Mouse (Mus musculus): ENCODE measurements around the gene Tm4sf20.

Tm4sf20 gene

DNA sequence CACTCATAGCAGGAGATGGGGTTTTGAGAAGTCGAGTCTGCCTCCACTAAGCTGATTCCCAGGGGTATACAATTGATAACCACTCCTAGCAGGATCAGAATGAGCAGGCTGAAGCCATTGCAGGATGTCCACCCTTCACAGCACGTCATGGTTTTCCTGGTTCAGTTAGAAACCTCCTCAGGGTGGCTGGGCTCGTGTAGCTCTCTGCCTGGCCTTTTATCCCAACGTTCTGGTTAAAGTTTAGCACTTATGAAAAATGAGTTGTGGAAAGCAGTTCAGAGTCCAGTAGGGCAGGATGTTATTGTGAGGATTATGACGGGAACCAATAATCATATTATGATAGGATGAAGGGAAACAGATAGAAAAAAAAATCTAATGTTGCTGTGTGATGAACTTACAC lies at the start of gene Tm4sf20:
TSS of gene Tm4sf20 (minus strand) at position 193 of the 400 bp plus-strand sequence.
- in situ Hi-C loops (cut with MboI; ENCODE audit: low pct_unique_long_range_greater_than_20kb in 1 of 2, low sequenced_read_pairs in 2 of 2, unreplicated experiment in 1 of 2): no loop called here

DNA sequence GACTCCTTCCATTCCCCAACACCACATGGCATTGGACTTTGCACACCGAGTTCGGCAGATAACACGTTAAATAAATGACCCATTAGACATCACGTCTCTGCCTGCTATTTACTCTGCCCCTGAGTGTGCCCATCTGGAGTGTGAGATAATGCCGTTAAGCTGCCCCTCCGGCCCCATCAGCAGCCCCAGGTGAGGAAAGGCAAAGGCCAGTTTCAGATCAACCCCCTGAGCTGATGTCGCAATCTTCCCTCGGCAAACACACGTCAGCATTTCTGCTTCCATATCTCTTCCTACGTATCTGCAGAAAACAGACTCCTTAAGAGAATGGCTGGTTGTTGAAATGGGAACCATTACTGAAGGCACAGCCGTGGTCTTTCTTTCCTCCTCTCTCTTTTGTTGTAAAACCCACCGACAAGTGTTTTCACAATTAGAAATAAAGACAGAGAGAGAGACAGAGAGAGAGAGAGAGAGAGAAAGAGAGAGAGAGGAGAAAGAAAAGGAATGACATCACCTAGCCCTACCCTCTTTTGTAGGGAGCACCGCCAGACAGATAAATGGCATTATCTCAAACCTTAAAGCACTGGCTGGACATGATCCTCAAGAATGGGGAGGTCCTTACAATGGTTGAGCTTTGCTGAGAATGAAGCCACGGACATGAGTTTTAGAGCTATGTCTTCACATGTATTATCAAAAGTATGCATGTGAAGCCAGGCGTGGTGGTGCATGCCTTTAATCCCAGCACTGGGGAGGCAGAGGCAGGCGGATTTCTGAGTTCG lies 47.9 kb upstream of the Tm4sf20 start:
- in situ Hi-C loops (cut with MboI; ENCODE audit: low pct_unique_long_range_greater_than_20kb in 1 of 2, low sequenced_read_pairs in 2 of 2, unreplicated experiment in 1 of 2): no loop called here

DNA sequence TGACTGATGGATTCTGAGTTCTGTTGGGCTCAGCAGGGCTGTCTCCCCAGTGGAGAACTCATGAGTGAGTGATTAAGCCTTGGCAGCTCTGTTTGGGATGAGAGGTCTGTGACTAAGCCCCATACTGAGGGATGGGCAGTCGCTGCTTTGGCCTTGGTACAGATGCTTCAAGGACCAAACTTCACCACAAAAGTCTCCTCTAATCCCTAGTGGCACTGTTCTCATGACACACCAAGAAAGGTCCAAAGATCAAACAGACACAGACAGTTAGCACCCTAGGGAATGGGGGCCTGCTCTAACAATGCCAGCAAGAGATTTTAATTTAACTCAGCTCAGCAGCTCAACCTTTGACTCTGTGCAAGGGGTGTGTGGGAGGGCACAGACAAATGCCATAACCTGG lies 43.5 kb upstream of the Tm4sf20 start:
- in situ Hi-C loops (cut with MboI; ENCODE audit: low pct_unique_long_range_greater_than_20kb in 1 of 2, low sequenced_read_pairs in 2 of 2, unreplicated experiment in 1 of 2): no loop called here

DNA sequence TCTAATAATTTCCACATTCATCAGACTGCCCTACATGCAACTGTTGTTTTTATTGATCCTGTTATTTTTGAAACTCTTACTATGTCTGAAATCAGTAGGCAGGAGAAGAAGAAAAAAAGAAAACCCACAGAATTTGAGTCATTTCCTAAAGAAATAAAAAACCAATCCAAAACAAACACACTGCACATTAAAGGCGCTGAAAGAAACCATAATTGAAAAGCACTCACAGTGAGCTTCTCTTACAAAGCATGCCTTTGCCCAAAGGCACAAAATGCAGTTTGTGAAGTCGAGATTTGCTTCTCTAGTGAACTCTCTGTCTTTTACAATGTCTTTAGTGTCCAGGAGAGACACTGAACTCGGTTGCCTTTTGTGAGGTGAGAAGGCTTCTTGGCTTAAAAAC lies 40.3 kb upstream of the Tm4sf20 start:
- in situ Hi-C loops (cut with MboI; ENCODE audit: low pct_unique_long_range_greater_than_20kb in 1 of 2, low sequenced_read_pairs in 2 of 2, unreplicated experiment in 1 of 2): loop anchor here (10.0 kb wide), 1 partner anchor 166 kb away; no protein-coding TSS in a partner anchor

DNA sequence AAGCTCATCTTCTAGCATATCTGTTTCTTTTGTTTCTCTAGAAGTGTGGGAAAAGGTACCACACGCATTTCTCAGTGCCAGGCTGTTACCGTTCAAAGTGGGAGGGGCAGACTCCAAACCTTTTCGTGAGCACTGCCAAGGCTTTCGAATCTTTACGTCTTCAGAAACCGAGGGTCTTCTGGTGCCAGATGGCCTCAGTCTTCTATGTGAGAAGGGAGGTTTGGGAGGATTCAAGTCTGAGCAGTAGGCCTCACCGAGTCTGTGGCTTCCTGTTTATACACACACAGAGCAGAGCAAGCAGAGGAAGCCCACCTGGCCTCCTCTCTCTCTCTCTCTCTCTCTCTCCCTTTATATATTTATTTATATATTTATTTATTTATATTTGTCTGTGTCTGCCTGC lies 38.9 kb upstream of the Tm4sf20 start:
- in situ Hi-C loops (cut with MboI; ENCODE audit: low pct_unique_long_range_greater_than_20kb in 1 of 2, low sequenced_read_pairs in 2 of 2, unreplicated experiment in 1 of 2): loop anchor here (10.0 kb wide), 1 partner anchor 168 kb away; no protein-coding TSS in a partner anchor

DNA sequence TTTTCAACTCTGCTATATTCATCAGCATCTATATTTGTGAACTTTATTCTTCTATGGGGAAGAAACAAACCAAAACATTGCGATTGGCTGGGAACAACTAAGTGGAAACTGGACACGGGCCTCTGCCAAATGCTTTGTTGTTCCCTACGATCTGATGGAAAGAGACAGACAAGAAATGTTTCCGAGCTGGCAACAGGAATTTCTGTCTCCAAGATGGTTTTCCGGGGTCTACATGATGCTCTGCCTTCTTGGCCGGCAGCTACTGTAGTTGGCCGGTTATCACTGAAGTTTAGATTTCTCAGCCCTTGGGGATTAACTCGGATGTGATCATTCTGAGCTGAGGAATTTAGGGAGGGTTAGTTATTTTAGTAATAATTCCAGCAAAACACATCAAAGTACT lies 38.1 kb upstream of the Tm4sf20 start:
- in situ Hi-C loops (cut with MboI; ENCODE audit: low pct_unique_long_range_greater_than_20kb in 1 of 2, low sequenced_read_pairs in 2 of 2, unreplicated experiment in 1 of 2): loop anchor here (10.0 kb wide), 1 partner anchor 168 kb away; no protein-coding TSS in a partner anchor

DNA sequence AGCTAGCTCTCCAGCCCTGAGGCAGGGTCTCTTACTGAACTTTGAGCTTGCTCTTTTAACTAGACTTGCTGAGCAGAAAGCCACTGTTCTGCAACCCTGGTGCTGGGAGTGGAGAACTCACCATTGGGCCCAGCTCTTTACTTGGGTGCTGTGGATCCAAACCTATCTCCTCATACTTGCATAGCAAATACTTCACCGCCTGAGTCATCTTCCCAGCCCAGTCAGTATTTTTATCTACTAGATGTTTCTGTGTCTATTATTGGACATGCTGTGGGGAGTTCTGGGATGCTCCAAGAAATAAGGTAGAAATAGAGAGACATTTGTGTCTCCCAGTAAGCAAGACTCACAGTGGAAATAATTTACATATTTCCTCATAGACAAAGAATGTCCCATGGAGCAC lies 35.8 kb upstream of the Tm4sf20 start:
- in situ Hi-C loops (cut with MboI; ENCODE audit: low pct_unique_long_range_greater_than_20kb in 1 of 2, low sequenced_read_pairs in 2 of 2, unreplicated experiment in 1 of 2): loop anchor here (10.0 kb wide), 1 partner anchor 171 kb away; no protein-coding TSS in a partner anchor

DNA sequence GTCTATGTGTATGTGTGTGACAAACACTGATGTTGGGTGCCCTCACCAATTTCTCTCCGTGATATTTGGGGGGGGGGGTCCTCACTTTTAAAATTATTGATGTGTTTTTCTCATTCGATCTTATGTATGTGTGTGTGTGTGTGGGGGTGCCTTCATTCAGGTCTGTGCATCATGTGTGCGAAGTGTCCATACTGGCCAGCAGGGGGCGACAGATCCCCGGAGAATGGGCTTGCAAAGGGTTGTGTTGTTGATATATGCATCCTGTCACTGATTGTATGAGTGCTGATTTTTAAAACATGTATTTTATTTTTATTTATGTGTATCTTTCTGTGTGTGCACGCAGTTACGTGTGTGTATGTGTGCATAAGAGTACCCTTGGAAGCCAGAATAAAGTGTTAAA lies 35.3 kb upstream of the Tm4sf20 start:
- in situ Hi-C loops (cut with MboI; ENCODE audit: low pct_unique_long_range_greater_than_20kb in 1 of 2, low sequenced_read_pairs in 2 of 2, unreplicated experiment in 1 of 2): loop anchor here (10.0 kb wide), 1 partner anchor 171 kb away; no protein-coding TSS in a partner anchor

- in situ Hi-C loops (cut with MboI; ENCODE audit: low pct_unique_long_range_greater_than_20kb in 1 of 2, low sequenced_read_pairs in 2 of 2, unreplicated experiment in 1 of 2): loop anchor here (10.0 kb wide), 1 partner anchor 174 kb away; no protein-coding TSS in a partner anchor
These were observed 33.0 kb upstream of the Tm4sf20 start for GRCm38 (mm10) chr1:82801105-82801783.

GRCm38 (mm10) chr1:82798922-82799321 lies 30.7 kb upstream of the Tm4sf20 start:
- in situ Hi-C loops (cut with MboI; ENCODE audit: low pct_unique_long_range_greater_than_20kb in 1 of 2, low sequenced_read_pairs in 2 of 2, unreplicated experiment in 1 of 2): loop anchor here in 1 of 2 experiments (25.0 kb wide), 1 partner anchor 388 kb away; no protein-coding TSS in a partner anchor

DNA sequence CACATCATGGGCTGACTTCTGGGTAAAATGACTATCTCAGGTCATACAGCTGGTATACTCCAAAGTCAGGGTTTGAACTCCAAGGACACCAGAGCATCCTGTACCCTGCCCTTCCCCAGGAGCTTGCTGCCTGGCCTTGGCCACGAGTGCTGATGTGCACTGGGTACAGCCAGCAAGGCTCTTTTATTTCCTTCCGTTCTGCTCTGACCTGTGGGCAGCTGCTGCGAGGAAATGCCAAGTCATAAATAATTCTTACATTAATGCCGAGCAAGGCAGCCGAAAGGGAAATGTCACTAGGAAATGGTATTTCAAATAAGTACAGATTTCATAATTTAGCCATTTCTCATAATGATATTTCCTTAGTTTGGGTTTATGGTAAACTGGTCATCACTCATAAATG lies 30.0 kb upstream of the Tm4sf20 start:
- in situ Hi-C loops (cut with MboI; ENCODE audit: low pct_unique_long_range_greater_than_20kb in 1 of 2, low sequenced_read_pairs in 2 of 2, unreplicated experiment in 1 of 2): loop anchor here in 1 of 2 experiments (25.0 kb wide), 1 partner anchor 389 kb away; no protein-coding TSS in a partner anchor

DNA sequence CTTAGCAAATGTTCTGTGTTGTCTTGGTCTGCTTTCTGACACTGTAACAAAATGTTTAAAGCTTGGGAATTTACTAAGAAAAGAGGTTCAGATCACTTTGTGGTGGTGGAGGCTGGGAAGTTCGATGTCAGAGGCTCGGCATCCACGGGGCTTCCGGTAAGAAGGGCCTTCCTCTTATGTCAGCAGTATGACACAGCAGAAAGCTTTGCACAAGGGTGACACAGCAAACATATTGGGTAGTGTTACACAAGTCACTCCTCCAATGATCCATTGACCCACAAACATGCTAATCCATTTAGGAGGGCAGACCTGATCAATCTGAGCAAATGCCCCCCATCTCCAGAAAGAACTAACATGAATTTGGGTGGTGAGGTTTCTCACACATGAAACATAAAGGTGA lies 28.8 kb upstream of the Tm4sf20 start:
- in situ Hi-C loops (cut with MboI; ENCODE audit: low pct_unique_long_range_greater_than_20kb in 1 of 2, low sequenced_read_pairs in 2 of 2, unreplicated experiment in 1 of 2): loop anchor here in 1 of 2 experiments (25.0 kb wide), 1 partner anchor 390 kb away; no protein-coding TSS in a partner anchor

GRCm38 (mm10) chr1:82795702-82796443 lies 27.6 kb upstream of the Tm4sf20 start:
- in situ Hi-C loops (cut with MboI; ENCODE audit: low pct_unique_long_range_greater_than_20kb in 1 of 2, low sequenced_read_pairs in 2 of 2, unreplicated experiment in 1 of 2): loop anchor here in 1 of 2 experiments (25.0 kb wide), 1 partner anchor 391 kb away; no protein-coding TSS in a partner anchor

- in situ Hi-C loops (cut with MboI; ENCODE audit: low pct_unique_long_range_greater_than_20kb in 1 of 2, low sequenced_read_pairs in 2 of 2, unreplicated experiment in 1 of 2): loop anchor here in 1 of 2 experiments (25.0 kb wide), 1 partner anchor 392 kb away; no protein-coding TSS in a partner anchor
These were observed 26.9 kb upstream of the Tm4sf20 start for GRCm38 (mm10) chr1:82795211-82795610.

DNA sequence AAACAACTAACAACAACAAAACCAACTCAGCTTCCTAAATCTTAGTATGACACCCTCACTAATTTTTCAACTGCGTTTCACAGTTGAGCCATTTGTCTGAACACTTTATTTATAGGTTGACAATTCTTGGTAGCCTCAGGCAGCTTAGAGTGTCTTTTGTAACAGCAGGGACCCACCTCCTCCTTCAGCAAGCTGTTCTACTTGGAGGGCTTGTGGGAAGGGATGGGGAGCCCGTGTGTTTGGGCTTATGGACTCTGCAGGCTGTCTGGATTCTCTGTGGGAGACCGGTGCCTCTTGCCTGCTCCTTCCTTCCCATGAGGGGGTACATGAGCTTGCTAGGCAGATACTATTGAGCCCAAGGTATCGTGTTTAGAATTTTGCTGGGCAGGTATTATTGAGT lies 25.7 kb upstream of the Tm4sf20 start:
- in situ Hi-C loops (cut with MboI; ENCODE audit: low pct_unique_long_range_greater_than_20kb in 1 of 2, low sequenced_read_pairs in 2 of 2, unreplicated experiment in 1 of 2): loop anchor here in 1 of 2 experiments (5.0 to 25.0 kb wide), 2 partner anchors 268 to 393 kb away; partner anchors contain the start of gene Krtap28-13

- in situ Hi-C loops (cut with MboI; ENCODE audit: low pct_unique_long_range_greater_than_20kb in 1 of 2, low sequenced_read_pairs in 2 of 2, unreplicated experiment in 1 of 2): loop anchor here in 1 of 2 experiments (5.0 to 25.0 kb wide), 2 partner anchors 269 to 394 kb away; partner anchors contain the start of gene Krtap28-13
These were observed 24.8 kb upstream of the Tm4sf20 start for GRCm38 (mm10) chr1:82793110-82793509.

DNA sequence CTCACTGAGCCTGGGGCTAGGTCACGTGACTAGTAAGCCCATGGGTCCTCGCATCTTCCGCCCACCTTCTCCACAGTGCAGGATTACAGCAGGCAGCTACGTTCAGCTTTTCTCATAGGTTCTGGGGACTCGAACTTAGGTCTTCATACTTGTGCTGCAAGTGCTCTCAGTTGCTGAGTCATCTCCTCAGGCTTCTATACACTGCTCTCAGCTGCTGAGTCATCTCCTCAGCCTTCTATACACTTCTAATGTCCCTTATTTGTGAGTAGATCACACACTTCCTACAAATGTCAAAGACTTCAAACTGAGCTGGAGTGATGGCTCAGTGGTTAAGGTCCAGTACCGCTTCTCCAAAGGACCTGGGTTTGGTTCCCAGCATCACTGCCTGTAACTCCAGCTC lies 24.0 kb upstream of the Tm4sf20 start:
- in situ Hi-C loops (cut with MboI; ENCODE audit: low pct_unique_long_range_greater_than_20kb in 1 of 2, low sequenced_read_pairs in 2 of 2, unreplicated experiment in 1 of 2): loop anchor here in 1 of 2 experiments (5.0 to 25.0 kb wide), 2 partner anchors 270 to 395 kb away; partner anchors contain the start of gene Krtap28-13

GRCm38 (mm10) chr1:82791105-82791504 lies 22.8 kb upstream of the Tm4sf20 start:
- in situ Hi-C loops (cut with MboI; ENCODE audit: low pct_unique_long_range_greater_than_20kb in 1 of 2, low sequenced_read_pairs in 2 of 2, unreplicated experiment in 1 of 2): loop anchor here in 1 of 2 experiments (5.0 to 25.0 kb wide), 2 partner anchors 271 to 396 kb away; partner anchors contain the start of gene Krtap28-13
